Mouse (Mus musculus): ENCODE measurements around the gene Gm10160.
"Not testable (repeated sequence)": the region's sequence is repeated elsewhere in the genome, so short reads cannot be mapped to it uniquely, and the experiment has no call there.

Gm10160 gene

GRCm38 (mm10) chr7:81858236-81858635, 2.6 kb upstream of the Gm10160 start:
- DNase-seq: no peak

- no peak for DNase-seq
These were observed 627 bp upstream of the Gm10160 start for GRCm38 (mm10) chr7:81856221-81856620.

- DNase-seq: no peak
These were observed 856 bp downstream of the Gm10160 start for GRCm38 (mm10) chr7:81854568-81855307.

GRCm38 (mm10) chr7:81851706-81852105, 3.9 kb downstream of the Gm10160 start:
- DNase-seq: peak; percentile 37 to 52

- no peak for DNase-seq
These were observed 5.4 kb downstream of the Gm10160 start for GRCm38 (mm10) chr7:81850171-81850570.

- no peak for DNase-seq
These were observed 6.0 kb downstream of the Gm10160 start for GRCm38 (mm10) chr7:81849633-81850032.

- no peak for DNase-seq
These were observed 6.4 kb downstream of the Gm10160 start for GRCm38 (mm10) chr7:81849214-81849613.

GRCm38 (mm10) chr7:81847777-81848176, 7.8 kb downstream of the Gm10160 start:
- DNase-seq: no peak

- no peak for DNase-seq
These were observed 8.6 kb downstream of the Gm10160 start for GRCm38 (mm10) chr7:81847010-81847409.

GRCm38 (mm10) chr7:81846008-81846407, 9.6 kb downstream of the Gm10160 start:
- no peak for DNase-seq

GRCm38 (mm10) chr7:81845313-81845712, 10.3 kb downstream of the Gm10160 start:
- no peak for DNase-seq

- DNase-seq: no peak
These were observed 10.8 kb downstream of the Gm10160 start for GRCm38 (mm10) chr7:81844801-81845200.

- DNase-seq: no peak
These were observed 11.7 kb downstream of the Gm10160 start for GRCm38 (mm10) chr7:81843903-81844302.

GRCm38 (mm10) chr7:81842998-81843397, 12.6 kb downstream of the Gm10160 start:
- DNase-seq: no peak

- DNase-seq: no peak
These were observed 13.5 kb downstream of the Gm10160 start for GRCm38 (mm10) chr7:81842141-81842540.

- peak; percentile 18 to 70 for DNase-seq
These were observed 14.2 kb downstream of the Gm10160 start for GRCm38 (mm10) chr7:81841439-81841838.

- no peak for DNase-seq
These were observed 14.9 kb downstream of the Gm10160 start for GRCm38 (mm10) chr7:81840661-81841181.

GRCm38 (mm10) chr7:81839746-81840145, 15.8 kb downstream of the Gm10160 start:
- no peak for DNase-seq

GRCm38 (mm10) chr7:81837771-81838170, 17.8 kb downstream of the Gm10160 start:
- DNase-seq: not testable (repeated sequence)

- DNase-seq: no peak
These were observed 20.2 kb downstream of the Gm10160 start for GRCm38 (mm10) chr7:81835430-81835829.

- no peak for DNase-seq
These were observed 20.7 kb downstream of the Gm10160 start for GRCm38 (mm10) chr7:81834847-81835246.

GRCm38 (mm10) chr7:81829379-81829894, 26.2 kb downstream of the Gm10160 start, which contains the start of gene Btbd1:
Btbd1 (minus strand) TSS chr7:81829431.
- DNase-seq: peak; percentile 84 to 94

- peak; percentile 54 to 69 for DNase-seq
These were observed 26.8 kb downstream of the Gm10160 start for GRCm38 (mm10) chr7:81828681-81829378.
